Mouse (Mus musculus): ENCODE results near the gene Mamstr.

The Mamstr gene

GRCm38 (mm10) chr7:45660746-45661478, 21.1 kb downstream of the Mamstr start:
- ChIA-PET CTCF (no interaction called here), POLR2A (interaction anchor here in 2 of 4 experiments (1.0 to 1.6 kb wide), 4 partner anchors 17 to 201 kb away, joined by 3 to 5 read pairs (median 4); partner anchors contain the start of gene Ftl1 (in 1 of the 2))

- POLR2A ChIA-PET, result interaction anchor here in 2 of 4 experiments (1.0 to 5.0 kb wide), 6 partner anchors 8 to 202 kb away, joined by 3 to 34 read pairs (median 5); partner anchors contain the start of gene Ftl1 (in 1 of the 2)
- CTCF ChIA-PET, result interaction anchor here in 1 of 4 experiments (0.6 kb wide), 1 partner anchor 212 kb away, joined by 3 read pairs; no protein-coding TSS in a partner anchor
Observed at GRCm38 (mm10) chr7:45661702-45662101, 21.9 kb downstream of the Mamstr start.

GRCm38 (mm10) chr7:45665303-45666138, 25.7 kb downstream of the Mamstr start:
- ChIA-PET CTCF (interaction anchor here (0.5 to 3.2 kb wide), 15 partner anchors 12 to 1994 kb away, joined by 3 to 20 read pairs (median 3); partner anchors contain the start of gene Ntn5 (in 2 of the 4)), POLR2A (interaction anchor here (0.6 to 5.0 kb wide), 42 partner anchors 9 to 218 kb away, joined by 3 to 34 read pairs (median 4); partner anchors contain the start of genes Ntn5 (in 2 of the 4), Sphk2 (in 2 of the 4), Fam83e (in 1 of the 4) and Ftl1 (in 1 of the 4))

GRCm38 (mm10) chr7:45666161-45666560, 26.4 kb downstream of the Mamstr start, which contains the start of gene Fut2:
Gene Fut2, minus strand, starts transcription at chr7:45666394.
- ChIA-PET POLR2A (interaction anchor here (0.6 to 5.0 kb wide), 27 partner anchors 8 to 206 kb away, joined by 3 to 34 read pairs (median 5); partner anchors contain the start of genes Ntn5 (in 2 of the 4), Sphk2 (in 2 of the 4), Ftl1 (in 1 of the 4) and Sec1 (in 1 of the 4)), CTCF (interaction anchor here in 2 of 4 experiments (0.6 to 3.2 kb wide), 9 partner anchors 11 to 1995 kb away, joined by 3 to 20 read pairs (median 3); partner anchors contain the start of gene Ntn5 (in 1 of the 2))

- CTCF ChIA-PET, result interaction anchor here in 2 of 4 experiments (1.1 to 2.2 kb wide), 4 partner anchors 17 to 219 kb away, joined by 3 to 6 read pairs (median 4); partner anchors contain the start of gene Fut1 (in 1 of the 2)
Observed at GRCm38 (mm10) chr7:45667761-45668160, 28.0 kb downstream of the Mamstr start.

GRCm38 (mm10) chr7:45668921-45669320, 29.1 kb downstream of the Mamstr start:
- POLR2A ChIA-PET, result interaction anchor here in 3 of 4 experiments (0.5 to 2.2 kb wide), 12 partner anchors 13 to 699 kb away, joined by 3 to 13 read pairs (median 4); partner anchors contain the start of genes Ntn5 (in 1 of the 3) and Snrnp70 (in 1 of the 3)
- CTCF ChIA-PET, result interaction anchor here (0.6 to 3.6 kb wide), 38 partner anchors 9 to 902 kb away, joined by 3 to 21 read pairs (median 4); partner anchors contain the start of genes Ntn5 (in 2 of the 4) and Fut1 (in 1 of the 4)

More at GRCm38 (mm10) chr7:45667761-45668160, 28.0 kb downstream of the Mamstr start:
- POLR2A ChIA-PET, result interaction anchor here in 2 of 4 experiments (0.7 to 3.0 kb wide), 5 partner anchors 15 to 124 kb away, joined by 3 to 10 read pairs (median 4); partner anchors contain the start of gene Sphk2 (in 1 of the 2)

GRCm38 (mm10) chr7:45677627-45678295, 38.0 kb downstream of the Mamstr start:
- POLR2A ChIA-PET, result interaction anchor here in 3 of 4 experiments (0.6 to 2.2 kb wide), 6 partner anchors 12 to 108 kb away, joined by 3 to 9 read pairs (median 3); partner anchors contain the start of genes Fut2 (in 2 of the 3) and Sphk2 (in 1 of the 3)
- CTCF ChIA-PET, result interaction anchor here in 2 of 4 experiments (0.6 to 1.3 kb wide), 4 partner anchors 9 to 82 kb away, joined by 3 to 6 read pairs (median 3); partner anchors contain the start of gene Fut2 (in 1 of the 2)

- ChIA-PET CTCF (interaction anchor here in 1 of 4 experiments (0.9 to 1.3 kb wide), 2 partner anchors 10 to 83 kb away, joined by 3 to 6 read pairs; no protein-coding TSS in a partner anchor), POLR2A (interaction anchor here in 2 of 4 experiments (0.9 to 2.2 kb wide), 3 partner anchors 13 to 39 kb away, joined by 3 to 9 read pairs (median 5); partner anchors contain the start of genes Fut2 (in 1 of the 2) and Sphk2 (in 1 of the 2))
Observed at GRCm38 (mm10) chr7:45678513-45678912, 38.7 kb downstream of the Mamstr start.

GRCm38 (mm10) chr7:45679966-45680621, 40.3 kb downstream of the Mamstr start:
- CTCF ChIA-PET, result interaction anchor here in 1 of 4 experiments (1.1 to 1.4 kb wide), 3 partner anchors 11 to 203 kb away, joined by 3 read pairs; no protein-coding TSS in a partner anchor
- POLR2A ChIA-PET, result interaction anchor here in 3 of 4 experiments (0.6 to 4.7 kb wide), 14 partner anchors 14 to 180 kb away, joined by 3 to 20 read pairs (median 4); partner anchors contain the start of genes Fut2 (in 2 of the 3), Sphk2 (in 2 of the 3), Dbp (in 1 of the 3) and Spaca4 (in 1 of the 3)

GRCm38 (mm10) chr7:45681046-45681736, 41.4 kb downstream of the Mamstr start:
- CTCF ChIA-PET, result interaction anchor here (0.5 to 3.7 kb wide), 9 partner anchors 10 to 499 kb away, joined by 3 to 21 read pairs (median 4); partner anchors contain the start of genes Abcc8 (in 1 of the 4), Bax (in 1 of the 4) and Sec1 (in 1 of the 4)
- POLR2A ChIA-PET, result interaction anchor here in 3 of 4 experiments (0.5 to 4.7 kb wide), 13 partner anchors 9 to 241 kb away, joined by 3 to 21 read pairs (median 6); partner anchors contain the start of genes Dbp (in 1 of the 3), Fut2 (in 1 of the 3), Plekha4 (in 1 of the 3) and Ppp1r15a (in 1 of the 3)

GRCm38 (mm10) chr7:45682144-45683126, 42.7 kb downstream of the Mamstr start:
- CTCF ChIA-PET, result interaction anchor here (0.5 to 4.1 kb wide), 128 partner anchors 8 to 602 kb away, joined by 3 to 33 read pairs (median 4); partner anchors contain the start of genes Car11 (in 3 of the 4), Fut1 (in 2 of the 4), Gys1 (in 2 of the 4) and Nucb1 (in 2 of the 4)

GRCm38 (mm10) chr7:45683396-45684050, 43.7 kb downstream of the Mamstr start, which contains the start of gene Ntn5:
Gene Ntn5, plus strand, starts transcription at chr7:45684022.
- CTCF ChIA-PET, result interaction anchor here (0.5 to 4.1 kb wide), 69 partner anchors 9 to 547 kb away, joined by 3 to 33 read pairs (median 5); partner anchors contain the start of genes Car11 (in 2 of the 4), Fut1 (in 2 of the 4), Sec1 (in 2 of the 4) and Cyth2 (in 1 of the 4)
- POLR2A ChIA-PET, result interaction anchor here (0.5 to 4.7 kb wide), 47 partner anchors 10 to 270 kb away, joined by 3 to 21 read pairs (median 5); partner anchors contain the start of genes Sphk2 (in 3 of the 4), Car11 (in 2 of the 4), Ftl1 (in 2 of the 4) and Fut2 (in 2 of the 4)

More at GRCm38 (mm10) chr7:45682144-45683126, 42.7 kb downstream of the Mamstr start:
- POLR2A ChIA-PET, result interaction anchor here (0.5 to 4.7 kb wide), 59 partner anchors 8 to 268 kb away, joined by 3 to 21 read pairs (median 5); partner anchors contain the start of genes Sphk2 (in 3 of the 4), Car11 (in 2 of the 4), Ftl1 (in 2 of the 4) and Fut2 (in 2 of the 4)

GRCm38 (mm10) chr7:45685811-45686210, 46.0 kb downstream of the Mamstr start:
- ChIA-PET CTCF (interaction anchor here in 2 of 4 experiments (0.6 to 4.1 kb wide), 2 partner anchors 41 to 169 kb away, joined by 3 to 33 read pairs; no protein-coding TSS in a partner anchor), POLR2A (interaction anchor here in 2 of 4 experiments (0.5 to 1.3 kb wide), 4 partner anchors 9 to 376 kb away, joined by 3 to 4 read pairs (median 4); no protein-coding TSS in a partner anchor)
